Mouse (Mus musculus) 3T3-L1 (cell line): ENCODE measurements around the gene Metap1d.
A peak's percentile ranks its signal among the peaks of the same experiment; 100 is the strongest.

Source experiments
- DNase-seq: peaks from one replicate; pipeline ENCODE4 v3.0.0-alpha.2; 2015; ENCODE audit warnings: low read depth, low spot score

Gene Metap1d

GRCm38 (mm10) chr2:71475311-71475710 is 22.2 kb downstream of the Metap1d start:
- DNase-seq: no peak

- DNase-seq: no peak
These were observed 22.7 kb downstream of the Metap1d start for GRCm38 (mm10) chr2:71475760-71476159.

- DNase-seq: no peak
These were observed 24.7 kb downstream of the Metap1d start for GRCm38 (mm10) chr2:71477787-71478186.

GRCm38 (mm10) chr2:71479917-71480316 is 26.8 kb downstream of the Metap1d start:
- no peak for DNase-seq

GRCm38 (mm10) chr2:71481825-71482224 is 28.7 kb downstream of the Metap1d start:
- DNase-seq: peak; percentile 55

GRCm38 (mm10) chr2:71483046-71483716 is 30.1 kb downstream of the Metap1d start:
- no peak for DNase-seq

GRCm38 (mm10) chr2:71483717-71484066 is 30.6 kb downstream of the Metap1d start:
- no peak for DNase-seq

- DNase-seq: no peak
These were observed 38.2 kb downstream of the Metap1d start for GRCm38 (mm10) chr2:71491295-71491694.

- DNase-seq: no peak
These were observed 40.1 kb downstream of the Metap1d start for GRCm38 (mm10) chr2:71493161-71493683.

GRCm38 (mm10) chr2:71494503-71494902 is 41.4 kb downstream of the Metap1d start:
- no peak for DNase-seq

GRCm38 (mm10) chr2:71494971-71495370 is 41.9 kb downstream of the Metap1d start:
- no peak for DNase-seq

GRCm38 (mm10) chr2:71497175-71497574 is 44.1 kb downstream of the Metap1d start:
- DNase-seq: peak; percentile 42

GRCm38 (mm10) chr2:71499276-71500230 is 46.5 kb downstream of the Metap1d start:
- DNase-seq: peak; percentile 92

- no peak for DNase-seq
These were observed 51.8 kb downstream of the Metap1d start for GRCm38 (mm10) chr2:71504852-71505251.

- no peak for DNase-seq
These were observed 58.1 kb downstream of the Metap1d start for GRCm38 (mm10) chr2:71511209-71511608.

- no peak for DNase-seq
These were observed 59.2 kb downstream of the Metap1d start for GRCm38 (mm10) chr2:71512326-71512725.

GRCm38 (mm10) chr2:71516995-71517394 is 63.9 kb downstream of the Metap1d start:
- DNase-seq: no peak

- no peak for DNase-seq
These were observed 64.5 kb downstream of the Metap1d start for GRCm38 (mm10) chr2:71517466-71518099.

GRCm38 (mm10) chr2:71522871-71523270 is 69.8 kb downstream of the Metap1d start:
- no peak for DNase-seq

- no peak for DNase-seq
These were observed 70.4 kb downstream of the Metap1d start for GRCm38 (mm10) chr2:71523431-71523830.

GRCm38 (mm10) chr2:71524763-71525162 is 71.7 kb downstream of the Metap1d start:
- DNase-seq: no peak
